Mouse (Mus musculus) E14TG2a.4 (cell line): ENCODE results near the gene Arf1.

Experiments used
- CTCF ChIP-seq: conservative IDR thresholded peaks from 2 replicates; pipeline ENCODE4 v1.5.1; 2014; ENCODE audit warnings: low read length
- POU5F1 ChIP-seq: IDR thresholded peaks from 2 replicates; pipeline ENCODE4 v1.6.1; 2014; ENCODE audit warnings: low read length, borderline replicate concordance

DNA sequence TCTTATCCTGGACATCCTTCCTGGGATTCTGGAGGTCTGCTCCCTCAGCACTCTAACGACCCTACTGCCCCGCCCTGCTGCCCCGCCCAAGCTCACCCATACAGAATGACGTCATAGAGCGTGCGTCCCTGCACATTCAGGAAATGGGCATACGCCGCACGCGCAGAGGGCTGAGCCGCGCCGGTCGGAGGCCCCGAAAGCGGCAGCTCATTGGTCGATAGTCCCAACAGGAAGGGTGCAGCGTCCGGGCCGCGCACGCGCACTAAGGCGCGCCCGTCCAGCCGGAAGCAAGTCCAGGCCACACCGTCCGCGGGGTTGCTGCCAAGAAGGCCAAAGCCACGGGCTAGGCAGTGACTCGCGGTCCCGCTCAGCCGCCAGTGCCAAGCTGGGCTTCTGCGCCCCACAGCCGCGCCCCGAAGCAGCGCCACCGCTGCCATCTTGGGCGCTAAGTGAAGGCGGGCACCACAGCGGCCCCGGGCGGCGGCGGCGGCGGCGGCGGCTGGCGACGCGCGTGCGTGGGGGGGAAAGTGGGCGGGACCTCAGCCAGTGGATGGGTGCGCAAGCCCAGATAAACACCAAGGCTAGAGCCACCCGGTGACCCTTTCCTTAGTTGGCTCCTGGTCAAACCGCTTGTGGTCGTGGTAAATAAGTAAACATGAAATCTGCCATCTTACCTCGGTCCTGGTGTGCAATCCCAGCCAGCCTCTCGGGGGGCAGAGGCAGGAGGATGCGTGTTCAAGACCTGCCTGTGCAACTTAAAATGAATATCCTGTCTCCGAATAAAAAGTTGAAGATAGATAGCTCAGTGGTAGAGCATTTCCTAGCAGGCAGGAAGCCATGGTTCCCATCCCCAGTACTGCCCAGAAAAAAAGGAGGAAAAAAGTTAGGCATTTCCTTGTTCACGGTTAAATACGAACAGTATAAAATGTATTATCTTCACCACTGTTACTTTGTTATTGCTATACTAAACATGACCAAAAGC, 64.5 kb downstream of the Arf1 start, which contains the start of gene Iba57:
- TF ChIP-seq CTCF (no peak), POU5F1 (no peak)
